In the genomic region with DNA sequence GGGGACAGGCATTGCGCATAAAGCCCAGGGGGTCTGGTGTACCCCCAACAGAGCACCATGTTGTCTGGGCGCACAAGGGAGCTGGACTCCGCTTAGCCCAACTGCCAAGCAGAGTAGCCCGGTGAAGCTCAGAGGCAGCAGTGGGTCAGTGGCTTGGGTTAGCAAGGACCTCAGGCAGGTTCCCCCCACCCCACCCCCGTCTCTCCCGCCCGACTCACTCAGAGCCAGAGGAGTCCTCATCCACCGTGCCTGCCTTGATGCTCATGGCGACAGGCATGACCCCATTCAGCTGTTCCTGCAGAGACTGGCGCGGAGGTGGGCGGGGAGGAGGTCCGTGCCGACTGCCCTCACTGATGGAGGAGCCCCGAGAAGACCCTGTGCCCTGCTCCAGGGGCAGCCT, we compare ENCODE assay signal across 11 mouse cellular contexts. TPM values are rescaled to one million over a fixed set of nuclear protein-coding genes. Genes with fewer than 3 reads are reported as not detected.
DNase-seq lines count a peak whose midpoint lies in the region; ATAC-seq lines count a peak whose summit lies in the region.
"Had no signal": no experiment of that assay in that cellular context is flagged by ENCODE, and none has a peak within 500 bp of the region (broad histone marks: within the 10 kb centered on the region; RNA-seq: fewer than 3 reads in every experiment).

No protein-coding gene starts in this region.

- ATAC-seq in heart, embryonic 16.5 days (replicated peaks; ENCODE audit: extremely low read depth, insufficient read depth, low FRiP score): no peak
- ATAC-seq in midbrain, embryonic 16.5 days: no peak
- no peak for ATAC-seq in embryonic facial prominence, embryonic 12.5 days (ENCODE audit: insufficient number of reproducible peaks, insufficient read depth, low FRiP score, low TSS enrichment)
- no peak for ATAC-seq in limb, embryonic 11.5 days (ENCODE audit: insufficient number of reproducible peaks, low FRiP score, low TSS enrichment, low read depth)

- H3K27ac ChIP-seq in heart, embryonic 16.5 days (ENCODE audit: low read length): no peak overlapping the region
- peak overlapping the region; percentile 59 for H3K27ac ChIP-seq in midbrain, embryonic 10.5 days (replicated peaks)
- no peak overlapping the region for H3K27ac ChIP-seq in midbrain, embryonic 16.5 days (ENCODE audit: low read length)
- H3K27ac ChIP-seq in embryonic facial prominence, embryonic 12.5 days: no peak overlapping the region
- no peak overlapping the region for H3K27ac ChIP-seq in limb, embryonic 11.5 days (replicated peaks; ENCODE audit: low read depth, low read length)

- H3K4me1 ChIP-seq in heart, embryonic 16.5 days (ENCODE audit: control insufficient read depth, insufficient read depth, low read length): 0 out of 2 replicates have a peak, but pooled peaks cover 4% of the 10 kb centered on the region
- peaks cover 43% of the 10 kb centered on the region for H3K4me1 ChIP-seq in midbrain, embryonic 10.5 days
- peaks cover 3% of the 10 kb centered on the region; the same call in 1 of the 2 replicates for H3K4me1 ChIP-seq in midbrain, embryonic 16.5 days (ENCODE audit: control insufficient read depth, insufficient read depth, low read length)
- H3K4me1 ChIP-seq in embryonic facial prominence, embryonic 12.5 days: peaks cover 19% of the 10 kb centered on the region
- H3K4me1 ChIP-seq in limb, embryonic 11.5 days (ENCODE audit: control insufficient read depth, insufficient read depth, low read length): 0 out of 2 replicates have a peak, but pooled peaks cover 6% of the 10 kb centered on the region

- intact Hi-C loops in heart, postnatal 25 days (cut with DNase I): no loop called here

- 0 out of 2 replicates have a peak overlapping the region, but pooled peaks have one; percentile 11 for H3K4me2 ChIP-seq in heart, embryonic 16.5 days (ENCODE audit: low read depth, low read length)
- H3K4me2 ChIP-seq in midbrain, embryonic 16.5 days (ENCODE audit: low read length): no peak overlapping the region
- H3K4me2 ChIP-seq in embryonic facial prominence, embryonic 12.5 days (replicated peaks): peak overlapping the region; percentile 29
- H3K4me2 ChIP-seq in limb, embryonic 11.5 days (ENCODE audit: low read depth, severe bottlenecking): no peak overlapping the region

- no peaks in the 10 kb centered on the region for H3K9me3 ChIP-seq in heart, embryonic 16.5 days (replicated peaks; ENCODE audit: control insufficient read depth, low read length)
- H3K9me3 ChIP-seq in midbrain, embryonic 10.5 days (replicated peaks): no peaks in the 10 kb centered on the region
- no peaks in the 10 kb centered on the region for H3K9me3 ChIP-seq in midbrain, embryonic 16.5 days (replicated peaks; ENCODE audit: control insufficient read depth, low read length, poor library complexity, severe bottlenecking)
- H3K9me3 ChIP-seq in embryonic facial prominence, embryonic 12.5 days: no peaks in the 10 kb centered on the region
- H3K9me3 ChIP-seq in limb, embryonic 11.5 days (ENCODE audit: control insufficient read depth, low read length): no peaks in the 10 kb centered on the region

- no peak for DNase-seq in heart, postnatal 25 days (ENCODE audit: low spot score)
- no peak for DNase-seq in midbrain, embryonic 10.5 days (ENCODE audit: low spot score)
- DNase-seq in limb, embryonic 11.5 days (ENCODE audit: low spot score): no peak
- no peak for DNase-seq in cerebellum, postnatal 4 days (ENCODE audit: low spot score in 2 of 2)
- DNase-seq: cerebellum, postnatal 25 days; lung, adult 2 months had no signal

- no peaks in the 10 kb centered on the region for H3K36me3 ChIP-seq in heart, embryonic 16.5 days (ENCODE audit: control insufficient read depth, insufficient read depth)
- H3K36me3 ChIP-seq in midbrain, embryonic 10.5 days: peaks cover 84% of the 10 kb centered on the region
- H3K36me3 ChIP-seq in midbrain, embryonic 16.5 days (ENCODE audit: control insufficient read depth, insufficient read depth, low read length): peaks cover 38% of the 10 kb centered on the region
- H3K36me3 ChIP-seq in embryonic facial prominence, embryonic 12.5 days: peaks cover 18% of the 10 kb centered on the region
- no peaks in the 10 kb centered on the region for H3K36me3 ChIP-seq in limb, embryonic 11.5 days (ENCODE audit: control insufficient read depth, insufficient read depth, low read length)

- 51% methylated on average over 15 of the region's 15 CpGs for WGBS in heart, embryonic 16.5 days
- WGBS in midbrain, embryonic 10.5 days: 40% methylated on average over 15 of the region's 15 CpGs
- WGBS in midbrain, embryonic 16.5 days: 40% methylated on average over 15 of the region's 15 CpGs
- WGBS in embryonic facial prominence, embryonic 12.5 days: 51% methylated on average over 15 of the region's 15 CpGs
- WGBS in limb, embryonic 11.5 days: 52% methylated on average over 15 of the region's 15 CpGs

- H3K9ac ChIP-seq in heart, embryonic 16.5 days (ENCODE audit: low read length): no peak overlapping the region
- H3K9ac ChIP-seq in midbrain, embryonic 16.5 days (ENCODE audit: low read depth, low read length): no peak overlapping the region
- H3K9ac ChIP-seq in embryonic facial prominence, embryonic 12.5 days: peak overlapping the region; percentile 15; the same call in 1 of the 2 replicates
- 0 out of 2 replicates have a peak overlapping the region, but pooled peaks have one; percentile 12 for H3K9ac ChIP-seq in limb, embryonic 11.5 days (ENCODE audit: low read length)

- no peak overlapping the region for H3K4me3 ChIP-seq in heart, embryonic 16.5 days (ENCODE audit: low read length)
- 0 out of 2 replicates have a peak overlapping the region, but pooled peaks have one; percentile 4 for H3K4me3 ChIP-seq in midbrain, embryonic 10.5 days
- H3K4me3 ChIP-seq in midbrain, embryonic 16.5 days (ENCODE audit: low read depth, low read length): no peak overlapping the region
- H3K4me3 ChIP-seq in embryonic facial prominence, embryonic 12.5 days: no peak overlapping the region
- H3K4me3 ChIP-seq in limb, embryonic 11.5 days (ENCODE audit: low read depth, low read length): no peak overlapping the region

- H3K27me3 ChIP-seq in heart, embryonic 16.5 days (ENCODE audit: control insufficient read depth, insufficient read depth, low read length): no peaks in the 10 kb centered on the region
- H3K27me3 ChIP-seq in midbrain, embryonic 10.5 days (ENCODE audit: low read depth, poor library complexity, severe bottlenecking): no peaks in the 10 kb centered on the region
- no peaks in the 10 kb centered on the region for H3K27me3 ChIP-seq in midbrain, embryonic 16.5 days (ENCODE audit: control insufficient read depth, insufficient read depth, low read depth, low read length)
- H3K27me3 ChIP-seq in embryonic facial prominence, embryonic 12.5 days: no peaks in the 10 kb centered on the region
- H3K27me3 ChIP-seq in limb, embryonic 11.5 days (ENCODE audit: control insufficient read depth, insufficient read depth, low read length): no peaks in the 10 kb centered on the region

RNA-seq across cellular contexts. Expression of gene Psrc1, which starts 9.2 kb away (rescaled TPM):
- polyA plus RNA-seq in heart, embryonic 16.5 days (2015; fragmentation: Nextera tagmentation; extraction: Ambion mirVana): 21.9 and 23.0 TPM in 2 replicates
- total RNA-seq in heart, postnatal 25 days (2021): under 1 TPM; 0.16 to 0.45 TPM
- 93.3 and 105 TPM in 2 replicates for polyA plus RNA-seq in midbrain, embryonic 10.5 days (2016; fragmentation: Nextera tagmentation; extraction: Ambion mirVana)
- 3.9 and 5.2 TPM in 2 replicates for polyA plus RNA-seq in midbrain, embryonic 16.5 days (2015; fragmentation: Nextera tagmentation; extraction: Ambion mirVana)
- 73.4 and 78.1 TPM in 2 replicates for polyA plus RNA-seq in embryonic facial prominence, embryonic 12.5 days (2016; fragmentation: Nextera tagmentation; extraction: Ambion mirVana)
- 79.5 TPM in 2 replicates for polyA plus RNA-seq in limb, embryonic 11.5 days (2014; fragmentation: Nextera tagmentation; extraction: Ambion mirVana)

RNA-seq across cellular contexts. Expression of gene Celsr2, which starts 22.6 kb away (rescaled TPM):
- polyA plus RNA-seq in heart, embryonic 16.5 days (2015; fragmentation: Nextera tagmentation; extraction: Ambion mirVana): 2.7 and 3.9 TPM in 2 replicates
- 1 to 10 TPM; 4.2 to 5.3 TPM for total RNA-seq in heart, postnatal 25 days (2021)
- 53.7 and 67.5 TPM in 2 replicates for polyA plus RNA-seq in midbrain, embryonic 10.5 days (2016; fragmentation: Nextera tagmentation; extraction: Ambion mirVana)
- 27.9 and 33.2 TPM in 2 replicates for polyA plus RNA-seq in midbrain, embryonic 16.5 days (2015; fragmentation: Nextera tagmentation; extraction: Ambion mirVana)
- polyA plus RNA-seq in embryonic facial prominence, embryonic 12.5 days (2016; fragmentation: Nextera tagmentation; extraction: Ambion mirVana): 9.5 and 11.0 TPM in 2 replicates
- 3.2 and 4.9 TPM in 2 replicates for polyA plus RNA-seq in limb, embryonic 11.5 days (2014; fragmentation: Nextera tagmentation; extraction: Ambion mirVana)

RNA-seq across cellular contexts. Expression of gene Mybphl, which starts 28.1 kb away (rescaled TPM):
- 47.6 and 84.1 TPM in 2 replicates for polyA plus RNA-seq in heart, embryonic 16.5 days (2015; fragmentation: Nextera tagmentation; extraction: Ambion mirVana)
- 10 to 100 TPM; 58.9 to 60.3 TPM for total RNA-seq in heart, postnatal 25 days (2021)
- 0.09 TPM in 1 of 2 replicates, not detected in the other for polyA plus RNA-seq in midbrain, embryonic 10.5 days (2016; fragmentation: Nextera tagmentation; extraction: Ambion mirVana)
- polyA plus RNA-seq in midbrain, embryonic 16.5 days (2015; fragmentation: Nextera tagmentation; extraction: Ambion mirVana): not detected in 2 replicates
- polyA plus RNA-seq in embryonic facial prominence, embryonic 12.5 days (2016; fragmentation: Nextera tagmentation; extraction: Ambion mirVana): 0.13 and 0.18 TPM in 2 replicates
- not detected in 2 replicates for polyA plus RNA-seq in limb, embryonic 11.5 days (2014; fragmentation: Nextera tagmentation; extraction: Ambion mirVana)
- total RNA-seq: gastrocnemius, postnatal 4 days; left cerebral cortex, adult 8-10 months had no signal

RNA-seq across cellular contexts. Expression of gene Sars, which starts 52.2 kb away (rescaled TPM):
- 82.7 and 87.2 TPM in 2 replicates for polyA plus RNA-seq in heart, embryonic 16.5 days (2015; fragmentation: Nextera tagmentation; extraction: Ambion mirVana)
- 10 to 100 TPM; 80.8 to 81.5 TPM for total RNA-seq in heart, postnatal 25 days (2021)
- polyA plus RNA-seq in midbrain, embryonic 10.5 days (2016; fragmentation: Nextera tagmentation; extraction: Ambion mirVana): 179 and 187 TPM in 2 replicates
- polyA plus RNA-seq in midbrain, embryonic 16.5 days (2015; fragmentation: Nextera tagmentation; extraction: Ambion mirVana): 217 and 220 TPM in 2 replicates
- 125 and 127 TPM in 2 replicates for polyA plus RNA-seq in embryonic facial prominence, embryonic 12.5 days (2016; fragmentation: Nextera tagmentation; extraction: Ambion mirVana)
- polyA plus RNA-seq in limb, embryonic 11.5 days (2014; fragmentation: Nextera tagmentation; extraction: Ambion mirVana): 128 and 130 TPM in 2 replicates

Comparison
In these comparisons a context has a peak if more than half of its experiments do, and no peak if none do; other contexts are left out.
1. H3K4me2 ChIP-seq: peak in heart, embryonic 16.5 days (single experiment) and embryonic facial prominence, embryonic 12.5 days (single experiment); none in midbrain, embryonic 16.5 days (single experiment) and limb, embryonic 11.5 days (single experiment).
2. H3K9ac ChIP-seq: peak in embryonic facial prominence, embryonic 12.5 days (single experiment) and limb, embryonic 11.5 days (single experiment); none in heart, embryonic 16.5 days (single experiment) and midbrain, embryonic 16.5 days (single experiment).
3. RNA of gene Mybphl, which starts 28.1 kb away (polyA plus RNA-seq): 47.6 to 84.1 TPM in heart, embryonic 16.5 days; 0.13 to 0.18 TPM in embryonic facial prominence, embryonic 12.5 days, 0.09 TPM in midbrain, embryonic 10.5 days, not detected in midbrain, embryonic 16.5 days and not detected in limb, embryonic 11.5 days; every median in the first group is over 10 times any median in the second.